Mouse (Mus musculus): ENCODE results near the gene Fez1. TPM values are rescaled to one million over a fixed set of nuclear protein-coding genes. Genes with fewer than 3 reads are reported as not detected.

The Fez1 gene
- polyA plus RNA-seq, 1 experiment from 2014 or later: 626 TPM

DNA sequence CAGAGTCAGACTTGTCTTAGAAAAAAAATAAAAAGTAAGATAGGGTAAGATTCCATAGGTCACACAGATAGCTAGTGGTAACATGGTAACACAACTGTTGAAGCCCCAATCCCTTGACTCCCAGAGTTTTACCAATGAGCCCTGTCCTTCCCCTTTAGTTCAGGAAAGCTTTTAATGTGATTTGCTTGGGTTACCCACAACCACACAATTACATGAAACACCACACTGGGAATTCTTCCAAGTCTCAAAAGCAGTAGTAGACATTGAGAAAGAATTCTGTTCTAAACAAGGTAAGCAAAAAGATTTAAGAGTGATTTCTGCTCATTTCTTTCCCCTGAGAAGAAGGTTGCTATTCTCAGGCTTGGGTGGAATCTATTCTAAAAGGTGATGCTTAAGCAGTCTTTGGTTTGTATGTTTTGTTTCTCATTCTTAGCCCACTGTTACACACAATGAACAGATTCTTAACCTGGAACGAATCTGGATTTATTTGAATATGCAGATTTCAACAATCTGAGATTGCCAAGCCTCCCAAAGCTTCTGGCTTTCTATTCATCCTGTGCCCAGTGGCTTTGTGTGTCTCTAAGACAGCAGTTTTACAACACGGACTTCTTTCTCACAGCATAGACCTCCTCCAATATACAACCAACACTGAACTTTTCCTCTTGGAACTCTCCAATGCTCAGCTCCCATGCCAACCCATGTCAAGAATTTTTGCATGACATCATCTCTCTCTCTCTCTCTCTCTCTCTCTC is 5.1 kb downstream of the Fez1 start:
- Histone ChIP-seq H3K4me3 (replicated peaks; ENCODE audit: low read depth, low read length) (no peak overlapping the region), H3K27me3 (ENCODE audit: control insufficient read depth, insufficient read depth, low read length) (no peaks in the 10 kb centered on the region), H3K36me3 (ENCODE audit: control insufficient read depth, insufficient read depth, low read length) (no peaks in the 10 kb centered on the region), H3K9me3 (ENCODE audit: control insufficient read depth, low read length) (no peaks in the 10 kb centered on the region), H3K4me1 (ENCODE audit: control insufficient read depth, insufficient read depth, low read length) (peaks cover 26% of the 10 kb centered on the region), H3K27ac (replicated peaks; ENCODE audit: low read depth, low read length) (no peak overlapping the region; the same call in 1 of the 2 replicates), H3K9ac (replicated peaks; ENCODE audit: low read length) (no peak overlapping the region), H3K4me2 (ENCODE audit: low read length) (no peak overlapping the region)
- DNase-seq (peak; percentile 52), ATAC-seq (ENCODE audit: low FRiP score, low TSS enrichment) (peak; percentile 59)
- WGBS: 42% methylated on average over 2 of the region's 2 CpGs

- no peak overlapping the region for H3K9ac ChIP-seq (replicated peaks; ENCODE audit: low read length)
- DNase-seq: no peak
- 76% methylated on average over 6 of the region's 6 CpGs for WGBS
- peaks cover 28% of the 10 kb centered on the region for H3K4me1 ChIP-seq (ENCODE audit: control insufficient read depth, insufficient read depth, low read length)
- no peaks in the 10 kb centered on the region for H3K27me3 ChIP-seq (ENCODE audit: control insufficient read depth, insufficient read depth, low read length)
- H3K36me3 ChIP-seq (ENCODE audit: control insufficient read depth, insufficient read depth, low read length): peaks cover 7% of the 10 kb centered on the region
- no peak for ATAC-seq (ENCODE audit: low FRiP score, low TSS enrichment)
- H3K27ac ChIP-seq (replicated peaks; ENCODE audit: low read depth, low read length): no peak overlapping the region
- H3K4me2 ChIP-seq (ENCODE audit: low read length): no peak overlapping the region
- no peaks in the 10 kb centered on the region for H3K9me3 ChIP-seq (ENCODE audit: control insufficient read depth, low read length)
- H3K4me3 ChIP-seq (replicated peaks; ENCODE audit: low read depth, low read length): no peak overlapping the region
These were observed 9.7 kb downstream of the Fez1 start for GRCm38 (mm10) chr9:36831401-36831800.

DNA sequence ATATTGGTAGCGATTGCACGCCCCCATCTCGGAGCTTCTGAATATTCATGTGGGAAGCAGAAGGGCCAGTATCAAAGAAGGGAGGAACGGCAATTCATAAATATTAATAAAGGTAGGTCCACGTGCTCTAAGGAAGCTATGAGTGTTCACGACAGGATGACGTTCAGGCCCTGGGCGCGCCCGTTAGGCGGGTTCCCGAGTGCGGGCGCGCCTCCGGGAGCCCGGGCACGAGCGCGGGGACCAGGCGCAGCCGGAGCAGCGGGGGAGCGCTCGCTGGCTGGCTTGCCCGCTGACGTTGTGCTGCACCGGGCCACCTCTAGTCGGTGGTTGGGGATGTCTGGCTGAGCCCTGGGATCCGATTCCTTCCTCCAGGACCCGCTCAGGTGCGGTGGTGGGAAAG is 10.9 kb downstream of the Fez1 start:
- Histone ChIP-seq H3K9me3 (ENCODE audit: control insufficient read depth, low read length) (no peaks in the 10 kb centered on the region), H3K4me2 (ENCODE audit: low read length) (peak overlapping the region; percentile 82), H3K4me1 (ENCODE audit: control insufficient read depth, insufficient read depth, low read length) (peaks cover 29% of the 10 kb centered on the region), H3K36me3 (ENCODE audit: control insufficient read depth, insufficient read depth, low read length) (peaks cover 7% of the 10 kb centered on the region), H3K27ac (replicated peaks; ENCODE audit: low read depth, low read length) (peak overlapping the region; percentile 96), H3K9ac (replicated peaks; ENCODE audit: low read length) (peak overlapping the region; percentile 89), H3K4me3 (replicated peaks; ENCODE audit: low read depth, low read length) (peak overlapping the region; percentile 73), H3K27me3 (ENCODE audit: control insufficient read depth, insufficient read depth, low read length) (no peaks in the 10 kb centered on the region)
- ATAC-seq (ENCODE audit: low FRiP score, low TSS enrichment) (peak; percentile 91), DNase-seq (peak; percentile 97)
- under 1% methylated on average over 32 of the region's 32 CpGs for WGBS

- under 1% methylated on average over 31 of the region's 31 CpGs for WGBS
- H3K27ac ChIP-seq (replicated peaks; ENCODE audit: low read depth, low read length): peak overlapping the region; percentile 96
These were observed 11.6 kb downstream of the Fez1 start for GRCm38 (mm10) chr9:36833043-36833881.

DNA sequence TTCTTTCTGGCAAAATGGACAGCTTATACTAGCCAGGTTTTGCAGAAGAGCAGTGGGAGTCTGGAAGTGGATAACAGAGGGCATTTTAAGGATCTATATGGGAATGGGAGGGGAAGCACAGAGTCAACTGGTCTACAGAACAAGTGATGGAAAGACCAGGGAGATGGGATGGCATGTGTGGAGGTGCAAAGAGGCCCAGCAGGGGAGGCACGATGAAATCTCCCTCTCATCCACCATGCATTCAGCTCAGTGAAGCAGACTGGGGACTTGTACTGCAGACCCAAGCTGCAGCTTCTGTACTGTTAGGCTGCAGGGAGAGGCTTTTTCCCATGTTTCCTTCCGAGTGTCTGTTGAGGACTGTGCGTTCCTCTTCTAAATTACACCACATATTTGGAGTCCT is 12.2 kb downstream of the Fez1 start:
- peak; percentile 56 for DNase-seq
- peak; percentile 1; the same call in 1 of the 2 replicates for ATAC-seq (ENCODE audit: low FRiP score, low TSS enrichment)
- H3K9me3 ChIP-seq (ENCODE audit: control insufficient read depth, low read length): no peaks in the 10 kb centered on the region
- peak overlapping the region; percentile 73 for H3K4me3 ChIP-seq (replicated peaks; ENCODE audit: low read depth, low read length)
- 12% methylated on average over 3 of the region's 3 CpGs for WGBS
- H3K4me2 ChIP-seq (ENCODE audit: low read length): peak overlapping the region; percentile 82
- H3K36me3 ChIP-seq (ENCODE audit: control insufficient read depth, insufficient read depth, low read length): peaks cover 7% of the 10 kb centered on the region
- no peaks in the 10 kb centered on the region for H3K27me3 ChIP-seq (ENCODE audit: control insufficient read depth, insufficient read depth, low read length)
- peak overlapping the region; percentile 89 for H3K9ac ChIP-seq (replicated peaks; ENCODE audit: low read length)
- peaks cover 34% of the 10 kb centered on the region for H3K4me1 ChIP-seq (ENCODE audit: control insufficient read depth, insufficient read depth, low read length)
- H3K27ac ChIP-seq (replicated peaks; ENCODE audit: low read depth, low read length): peak overlapping the region; percentile 96

More at GRCm38 (mm10) chr9:36833043-36833881, 11.6 kb downstream of the Fez1 start:
- Histone ChIP-seq H3K4me3 (replicated peaks; ENCODE audit: low read depth, low read length) (peak overlapping the region; percentile 73), H3K27me3 (ENCODE audit: control insufficient read depth, insufficient read depth, low read length) (no peaks in the 10 kb centered on the region), H3K36me3 (ENCODE audit: control insufficient read depth, insufficient read depth, low read length) (peaks cover 7% of the 10 kb centered on the region), H3K9ac (replicated peaks; ENCODE audit: low read length) (peak overlapping the region; percentile 89), H3K4me2 (ENCODE audit: low read length) (peak overlapping the region; percentile 82), H3K4me1 (ENCODE audit: control insufficient read depth, insufficient read depth, low read length) (peaks cover 34% of the 10 kb centered on the region), H3K9me3 (ENCODE audit: control insufficient read depth, low read length) (no peaks in the 10 kb centered on the region)
- DNase-seq (peak; percentile 81), ATAC-seq (ENCODE audit: low FRiP score, low TSS enrichment) (peak; percentile 67)

DNA sequence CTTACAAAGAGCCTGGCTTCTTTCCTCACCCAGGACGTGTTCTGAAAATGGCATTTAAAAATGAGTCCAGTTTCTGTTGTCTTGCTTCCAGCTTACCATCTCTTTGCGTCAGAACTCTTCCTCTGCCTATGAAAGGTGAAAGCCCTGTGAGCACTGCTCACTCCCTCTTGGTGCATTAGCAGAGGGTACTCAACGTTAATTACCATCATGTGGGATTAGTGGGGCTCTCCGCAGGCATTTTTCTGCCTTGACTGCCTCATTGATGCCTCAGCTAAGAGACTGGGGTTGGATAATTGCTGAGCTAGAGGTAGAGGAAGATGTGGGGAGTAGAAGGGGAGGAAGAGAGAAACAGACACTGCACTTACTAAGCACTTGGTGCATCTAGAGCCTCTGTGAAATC is 24.7 kb downstream of the Fez1 start:
- Histone ChIP-seq H3K9ac (replicated peaks; ENCODE audit: low read length) (no peak overlapping the region), H3K4me2 (ENCODE audit: low read length) (no peak overlapping the region), H3K27me3 (ENCODE audit: control insufficient read depth, insufficient read depth, low read length) (no peaks in the 10 kb centered on the region), H3K4me3 (replicated peaks; ENCODE audit: low read depth, low read length) (no peak overlapping the region), H3K4me1 (ENCODE audit: control insufficient read depth, insufficient read depth, low read length) (no peaks in the 10 kb centered on the region), H3K27ac (replicated peaks; ENCODE audit: low read depth, low read length) (no peak overlapping the region), H3K9me3 (ENCODE audit: control insufficient read depth, low read length) (no peaks in the 10 kb centered on the region), H3K36me3 (ENCODE audit: control insufficient read depth, insufficient read depth, low read length) (peaks cover 76% of the 10 kb centered on the region)
- DNase-seq (no peak), ATAC-seq (ENCODE audit: low FRiP score, low TSS enrichment) (no peak)
- WGBS: 35% methylated on average over 4 of the region's 4 CpGs

DNA sequence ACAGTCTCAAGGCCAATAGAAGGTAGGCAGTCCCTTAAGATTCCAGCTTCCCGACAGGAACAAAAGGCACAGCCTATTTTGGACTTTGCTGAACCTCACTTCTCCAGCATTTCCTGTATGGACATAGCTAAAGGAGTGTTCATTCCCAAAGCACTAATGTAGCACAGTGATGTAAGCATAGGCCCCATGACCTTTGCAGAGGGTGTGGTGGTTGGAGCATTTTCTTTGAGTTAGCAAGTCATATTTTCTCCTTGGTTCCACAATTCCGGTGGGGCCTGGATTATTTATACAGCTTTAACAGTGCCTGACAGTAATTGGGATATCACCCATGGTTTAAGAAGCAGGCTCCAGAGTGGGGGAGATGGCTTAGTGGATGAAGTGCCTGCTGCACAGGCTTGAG is 27.0 kb downstream of the Fez1 start:
- 87% methylated on average over 2 of the region's 2 CpGs for WGBS
- Histone ChIP-seq H3K4me2 (ENCODE audit: low read length) (no peak overlapping the region), H3K9me3 (ENCODE audit: control insufficient read depth, low read length) (no peaks in the 10 kb centered on the region), H3K4me3 (replicated peaks; ENCODE audit: low read depth, low read length) (no peak overlapping the region), H3K27me3 (ENCODE audit: control insufficient read depth, insufficient read depth, low read length) (no peaks in the 10 kb centered on the region), H3K4me1 (ENCODE audit: control insufficient read depth, insufficient read depth, low read length) (no peaks in the 10 kb centered on the region), H3K9ac (replicated peaks; ENCODE audit: low read length) (no peak overlapping the region), H3K27ac (replicated peaks; ENCODE audit: low read depth, low read length) (no peak overlapping the region), H3K36me3 (ENCODE audit: control insufficient read depth, insufficient read depth, low read length) (peaks cover 84% of the 10 kb centered on the region)
- ATAC-seq (ENCODE audit: low FRiP score, low TSS enrichment): no peak
- no peak for DNase-seq

- no peak overlapping the region for H3K4me3 ChIP-seq (replicated peaks; ENCODE audit: low read depth, low read length)
- no peak for DNase-seq
- no peak overlapping the region for H3K4me2 ChIP-seq (ENCODE audit: low read length)
- no peaks in the 10 kb centered on the region for H3K9me3 ChIP-seq (ENCODE audit: control insufficient read depth, low read length)
- no peak overlapping the region for H3K27ac ChIP-seq (replicated peaks; ENCODE audit: low read depth, low read length)
- H3K9ac ChIP-seq (replicated peaks; ENCODE audit: low read length): no peak overlapping the region
- no peaks in the 10 kb centered on the region for H3K27me3 ChIP-seq (ENCODE audit: control insufficient read depth, insufficient read depth, low read length)
- ATAC-seq (ENCODE audit: low FRiP score, low TSS enrichment): no peak
- H3K4me1 ChIP-seq (ENCODE audit: control insufficient read depth, insufficient read depth, low read length): no peaks in the 10 kb centered on the region
- 74% methylated on average over 1 of the region's 1 CpGs for WGBS
- peaks cover 79% of the 10 kb centered on the region for H3K36me3 ChIP-seq (ENCODE audit: control insufficient read depth, insufficient read depth, low read length)
These were observed 28.4 kb downstream of the Fez1 start for GRCm38 (mm10) chr9:36850091-36850490.
